In the genomic region with DNA sequence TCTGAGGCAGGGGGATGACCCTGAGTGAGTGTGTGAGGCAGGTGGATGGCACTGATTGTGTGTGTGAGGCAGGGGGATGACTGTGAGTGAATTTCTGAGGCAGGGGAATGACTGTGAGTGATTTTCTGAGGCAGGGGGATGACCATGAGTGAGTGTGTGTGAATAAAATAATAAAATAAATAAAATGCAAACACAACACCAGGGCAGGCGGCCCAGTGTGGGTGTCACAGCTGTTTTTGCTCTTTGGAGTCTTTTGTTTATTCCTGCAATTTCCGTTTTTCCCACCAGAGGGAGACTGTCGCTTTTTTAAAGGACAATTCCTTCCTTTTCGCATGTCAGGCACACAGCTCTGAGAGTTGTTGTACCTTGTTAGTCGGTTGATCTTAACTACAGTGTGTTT, we compare ENCODE assay signal across 9 mouse cellular contexts. TPM values are rescaled to one million over a fixed set of nuclear protein-coding genes. Genes with fewer than 3 reads are reported as not detected.
DNase-seq lines count a peak whose midpoint lies in the region; ATAC-seq and TF ChIP-seq lines count a peak whose summit lies in the region.
"Not testable (repeated sequence)": the region's sequence is repeated elsewhere in the genome, so short reads cannot be mapped to it uniquely, and the experiment has no call there.
"Had no signal": no experiment of that assay in that cellular context is flagged by ENCODE, and none has a peak within 500 bp of the region (broad histone marks: within the 10 kb centered on the region; RNA-seq: fewer than 3 reads in every experiment).

No protein-coding gene starts in this region.

- peak overlapping the region; percentile 73 for H3K4me2 ChIP-seq in hindbrain, embryonic 14.5 days (replicated peaks)

- H3K27me3 ChIP-seq in Patski; hindbrain, embryonic 14.5 days (ENCODE audit: control insufficient read depth, insufficient read depth, low read length): not testable (repeated sequence)

- ATAC-seq in Patski: peak; percentile 61
- not testable (repeated sequence) for ATAC-seq in hindbrain, embryonic 14.5 days (ENCODE audit: low FRiP score)

- 4% methylated on average over 5 of the region's 5 CpGs for WGBS in hindbrain, embryonic 14.5 days

- not testable (repeated sequence) for H3K9me3 ChIP-seq in hindbrain, embryonic 14.5 days (ENCODE audit: control insufficient read depth, low read length)

- peak; percentile 46 for TF ChIP-seq CTCF in Patski (IDR thresholded peaks at IDR 0.05)

- H3K9ac ChIP-seq in hindbrain, embryonic 14.5 days: peak overlapping the region; percentile 61

- POLR2A ChIA-PET in Patski (lab: Charles Lee): not testable (repeated sequence)

- in situ Hi-C loops in Patski (cut with MboI; ENCODE audit: low pct_unique_long_range_greater_than_20kb): not testable (repeated sequence)

- peak overlapping the region; percentile 45 for H3K4me3 ChIP-seq in hindbrain, embryonic 14.5 days (replicated peaks; ENCODE audit: low read length)

- peak; percentile 20 for DNase-seq in Patski (ENCODE audit: low read depth, low spot score)
- peak; percentile 74 to 79 for DNase-seq in cerebellum, postnatal 14 days
- DNase-seq in frontal cortex, adult 2 months (ENCODE audit: extremely low spot score in 1 of 2, low spot score in 1 of 2): peak; percentile 36 to 85
- peak; percentile 95 for DNase-seq in hindbrain, embryonic 14.5 days (ENCODE audit: low spot score)
- DNase-seq in layer of hippocampus, postnatal 25 days (ENCODE audit: extremely low spot score in 1 of 2, low spot score in 1 of 2): peak; percentile 38 to 52
- DNase-seq in lung, postnatal 10 days: peak; percentile 89
- peak; percentile 23 for DNase-seq in ovary, postnatal 36 days (ENCODE audit: low spot score)
- peak; percentile 75 for DNase-seq in thymus, postnatal 14 days

- H3K27ac ChIP-seq in hindbrain, embryonic 14.5 days: 0 out of 2 replicates have a peak overlapping the region, but pooled peaks have one; percentile 95

- CTCF ChIA-PET in Patski (lab: Charles Lee): interaction anchor here (0.6 kb wide), 1 partner anchor 10 kb away, joined by 3 read pairs; no protein-coding TSS in a partner anchor

- not testable (repeated sequence) for H3K4me1 ChIP-seq in hindbrain, embryonic 14.5 days (replicated peaks; ENCODE audit: control insufficient read depth, insufficient read depth, low read length)

- not testable (repeated sequence) for H3K36me3 ChIP-seq in hindbrain, embryonic 14.5 days (replicated peaks; ENCODE audit: control insufficient read depth, insufficient read depth)

RNA-seq across cellular contexts. Expression of a gene that starts 42.5 kb away (rescaled TPM):
- polyA plus RNA-seq in Patski (2021): not detected
- polyA plus RNA-seq in frontal cortex, adult 2 months (2012; rRNA removed): 0.13 and 0.30 TPM in 2 replicates
- polyA plus RNA-seq in hindbrain, embryonic 14.5 days (2014; fragmentation: Nextera tagmentation; extraction: Ambion mirVana): 0.53 and 1.5 TPM in 2 replicates
- under 1 TPM; 0.28 to 0.37 TPM for total RNA-seq in layer of hippocampus, postnatal 25 days (2021)

RNA-seq across cellular contexts. Expression of a gene that starts 52.2 kb away (rescaled TPM):
- polyA plus RNA-seq in Patski (2021): not detected
- 0.23 TPM in 1 of 2 replicates, not detected in the other for polyA plus RNA-seq in frontal cortex, adult 2 months (2012; rRNA removed)
- not detected in 2 replicates for polyA plus RNA-seq in hindbrain, embryonic 14.5 days (2014; fragmentation: Nextera tagmentation; extraction: Ambion mirVana)
- not detected for total RNA-seq in layer of hippocampus, postnatal 25 days (2021)
- polyA plus RNA-seq: intestine, embryonic 16.5 days had no signal

Comparison
In these comparisons a context has a peak if more than half of its experiments do, and no peak if none do; other contexts are left out.
1. DNase-seq: peak in every context shown above with its lines; median percentile 95 in hindbrain, embryonic 14.5 days; 89 in lung, postnatal 10 days; 76 in cerebellum, postnatal 14 days; 75 in thymus, postnatal 14 days; 60 in frontal cortex, adult 2 months; 45 in layer of hippocampus, postnatal 25 days; 23 in ovary, postnatal 36 days; 20 in Patski.